Mouse (Mus musculus): ENCODE measurements at regions not wholly inside any gene's neighbourhood (a gene's known extent, or its start where the extent isn't known, plus 50 kb on each side); places are given as distances from the start of the nearest gene placed in this dataset.

DNA sequence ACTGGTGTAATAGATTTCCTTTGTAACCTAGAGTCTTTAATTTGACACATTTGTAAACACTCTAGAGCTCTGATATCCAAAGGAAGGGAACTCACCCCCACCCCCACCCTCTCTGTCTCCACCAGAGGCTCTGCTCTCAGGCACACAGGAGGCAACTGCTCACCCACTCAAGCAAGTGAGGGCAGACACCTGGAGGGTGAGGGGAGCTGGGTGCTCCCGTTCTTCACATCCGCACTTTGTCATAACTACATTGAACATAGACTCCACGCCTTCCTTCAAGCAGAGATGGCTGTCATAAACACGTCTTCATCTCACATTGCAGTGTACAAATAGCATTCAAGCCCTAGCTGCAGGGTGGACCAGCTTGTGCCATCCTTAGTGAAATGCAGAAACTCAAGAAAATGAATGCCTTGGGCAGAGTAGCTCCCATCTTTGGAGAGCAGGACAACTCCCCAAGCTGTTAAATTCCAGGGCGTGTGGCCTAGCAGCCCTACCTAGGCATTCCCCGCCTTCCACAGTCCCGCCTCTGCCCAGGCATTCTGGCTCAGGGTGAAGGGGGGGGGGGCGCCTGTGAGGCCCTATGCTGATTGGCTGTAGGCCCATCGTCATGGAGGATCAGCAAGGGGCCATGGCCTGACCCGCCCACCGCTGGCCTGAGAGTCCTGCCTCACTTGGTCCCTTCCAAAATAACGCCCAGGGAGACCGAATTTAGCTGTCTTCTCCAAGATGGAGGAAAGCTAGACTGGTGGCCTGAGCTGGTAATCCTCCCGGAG is 72.9 kb downstream of the Psmg1 start:
- H3K4me3 ChIP-seq (ENCODE audit: insufficient read depth, low read length), result no peak overlapping the region
- 0 out of 2 replicates have a peak, but pooled peaks cover 1% of the 10 kb centered on the region for H3K4me1 ChIP-seq (ENCODE audit: control insufficient read depth, insufficient read depth, low read length)
- TF ChIP-seq CTCF (IDR thresholded peaks at IDR 0.05; ENCODE audit: extremely low read depth, insufficient read depth, low read length) (no peak), POLR2A (IDR thresholded peaks at IDR 0.05; ENCODE audit: extremely low read depth, insufficient read depth, low read length) (no peak)
- H3K27ac ChIP-seq (ENCODE audit: insufficient read depth, low read length), result no peak overlapping the region

DNA sequence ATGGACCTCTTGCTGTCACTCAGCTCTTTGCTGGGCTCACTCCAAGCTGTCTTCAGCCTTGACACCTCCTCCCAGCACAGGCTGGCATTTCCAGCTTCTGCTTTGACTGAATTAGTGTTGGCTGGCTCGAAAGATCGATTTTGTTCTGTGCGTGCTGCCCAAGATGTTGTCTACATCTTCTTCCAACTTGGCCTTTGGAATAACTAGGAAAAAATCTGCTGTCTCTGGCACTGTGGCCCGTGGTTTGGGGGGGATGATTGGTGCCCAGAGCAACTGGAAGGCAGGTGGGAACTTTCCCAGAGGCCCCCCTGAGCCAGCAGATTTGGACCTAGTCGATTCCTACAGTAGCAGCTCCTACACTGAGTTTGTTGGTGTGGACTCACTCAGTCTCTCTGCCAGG is 76.9 kb downstream of the Psmg1 start:
- TF ChIP-seq CTCF (IDR thresholded peaks at IDR 0.05; ENCODE audit: extremely low read depth, insufficient read depth, low read length) (no peak), POLR2A (IDR thresholded peaks at IDR 0.05; ENCODE audit: extremely low read depth, insufficient read depth, low read length) (no peak)
- H3K27ac ChIP-seq (ENCODE audit: insufficient read depth, low read length), result no peak overlapping the region
- H3K4me1 ChIP-seq (ENCODE audit: control insufficient read depth, insufficient read depth, low read length), result 0 out of 2 replicates have a peak, but pooled peaks cover 1% of the 10 kb centered on the region
- no peak overlapping the region for H3K4me3 ChIP-seq (ENCODE audit: insufficient read depth, low read length)

- no peak overlapping the region for H3K27ac ChIP-seq (ENCODE audit: insufficient read depth, low read length)
- TF ChIP-seq CTCF (IDR thresholded peaks at IDR 0.05; ENCODE audit: extremely low read depth, insufficient read depth, low read length) (no peak), POLR2A (IDR thresholded peaks at IDR 0.05; ENCODE audit: extremely low read depth, insufficient read depth, low read length) (no peak)
- H3K4me1 ChIP-seq (ENCODE audit: control insufficient read depth, insufficient read depth, low read length), result no peaks in the 10 kb centered on the region
- H3K4me3 ChIP-seq (ENCODE audit: insufficient read depth, low read length), result no peak overlapping the region
Measured at GRCm38 (mm10) chr16:95904531-95905165, 86.1 kb downstream of the Psmg1 start.

GRCm38 (mm10) chr16:95903383-95903913 is 87.3 kb downstream of the Psmg1 start:
- TF ChIP-seq CTCF (IDR thresholded peaks at IDR 0.05; ENCODE audit: extremely low read depth, insufficient read depth, low read length), result no peak
- no peak for TF ChIP-seq POLR2A (IDR thresholded peaks at IDR 0.05; ENCODE audit: extremely low read depth, insufficient read depth, low read length)

DNA sequence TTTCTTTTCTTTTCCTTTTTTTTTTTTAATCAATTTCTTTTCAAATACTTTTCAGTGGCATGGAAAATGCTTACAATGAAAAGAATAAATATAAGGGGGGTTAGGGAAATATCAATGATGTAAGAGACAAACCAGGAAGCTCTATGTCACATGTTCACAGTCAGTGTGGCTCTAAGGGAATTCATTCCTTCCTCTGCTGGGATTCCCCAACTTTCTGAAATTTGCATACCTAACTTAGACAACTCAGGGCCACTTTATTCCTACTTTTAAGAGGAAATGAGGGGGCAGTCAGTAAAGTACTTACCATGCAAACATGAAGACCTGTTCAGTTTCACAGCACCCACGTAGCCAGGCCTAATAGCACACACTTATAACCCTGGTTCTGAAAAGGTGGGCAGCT is 88.6 kb downstream of the Psmg1 start:
- Histone ChIP-seq H3K4me1 (ENCODE audit: control insufficient read depth, insufficient read depth, low read length) (0 out of 2 replicates have a peak, but pooled peaks cover 2% of the 10 kb centered on the region), H3K4me3 (ENCODE audit: insufficient read depth, low read length) (no peak overlapping the region), H3K27ac (ENCODE audit: insufficient read depth, low read length) (no peak overlapping the region)
- TF ChIP-seq CTCF (IDR thresholded peaks at IDR 0.05; ENCODE audit: extremely low read depth, insufficient read depth, low read length) (no peak), POLR2A (IDR thresholded peaks at IDR 0.05; ENCODE audit: extremely low read depth, insufficient read depth, low read length) (no peak)

More at GRCm38 (mm10) chr16:95903383-95903913, 87.3 kb downstream of the Psmg1 start:
- H3K4me3 ChIP-seq (ENCODE audit: insufficient read depth, low read length), result no peak overlapping the region
- H3K27ac ChIP-seq (ENCODE audit: insufficient read depth, low read length), result no peak overlapping the region
- no peaks in the 10 kb centered on the region for H3K4me1 ChIP-seq (ENCODE audit: control insufficient read depth, insufficient read depth, low read length)

GRCm38 (mm10) chr16:95901388-95901787 is 89.4 kb downstream of the Psmg1 start:
- TF ChIP-seq POLR2A (IDR thresholded peaks at IDR 0.05; ENCODE audit: extremely low read depth, insufficient read depth, low read length) (no peak), CTCF (IDR thresholded peaks at IDR 0.05; ENCODE audit: extremely low read depth, insufficient read depth, low read length) (no peak)
- H3K4me3 ChIP-seq (ENCODE audit: insufficient read depth, low read length), result no peak overlapping the region
- 0 out of 2 replicates have a peak, but pooled peaks cover 2% of the 10 kb centered on the region for H3K4me1 ChIP-seq (ENCODE audit: control insufficient read depth, insufficient read depth, low read length)
- no peak overlapping the region for H3K27ac ChIP-seq (ENCODE audit: insufficient read depth, low read length)

DNA sequence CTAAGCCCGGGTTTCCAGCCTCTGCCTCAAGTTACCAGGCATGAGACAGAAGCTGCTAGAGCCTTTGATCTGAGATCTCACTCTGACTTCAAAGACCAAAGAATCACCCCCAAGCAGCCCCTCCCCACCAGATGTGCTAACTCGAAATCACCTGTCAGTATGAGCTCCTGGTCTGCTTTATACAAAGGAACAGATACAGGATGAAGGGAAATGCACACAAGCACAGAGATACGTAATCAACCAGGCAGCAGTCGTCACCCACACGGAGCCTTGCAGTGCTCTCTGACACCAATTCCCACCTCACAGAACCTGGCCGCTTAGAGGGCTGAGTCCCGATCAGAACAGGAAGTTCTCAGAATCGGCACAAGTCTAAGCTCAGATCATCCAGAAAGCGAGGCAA is 90.6 kb downstream of the Psmg1 start:
- H3K4me1 ChIP-seq (ENCODE audit: control insufficient read depth, insufficient read depth, low read length), result 0 out of 2 replicates have a peak, but pooled peaks cover 2% of the 10 kb centered on the region
- H3K27ac ChIP-seq (ENCODE audit: insufficient read depth, low read length), result no peak overlapping the region
- TF ChIP-seq POLR2A (IDR thresholded peaks at IDR 0.05; ENCODE audit: extremely low read depth, insufficient read depth, low read length), result no peak
- H3K4me3 ChIP-seq (ENCODE audit: insufficient read depth, low read length), result no peak overlapping the region

- 0 out of 2 replicates have a peak, but pooled peaks cover 2% of the 10 kb centered on the region for H3K4me1 ChIP-seq (ENCODE audit: control insufficient read depth, insufficient read depth, low read length)
- no peak overlapping the region for H3K4me3 ChIP-seq (ENCODE audit: insufficient read depth, low read length)
- no peak for TF ChIP-seq POLR2A (IDR thresholded peaks at IDR 0.05; ENCODE audit: extremely low read depth, insufficient read depth, low read length)
- TF ChIP-seq CTCF (IDR thresholded peaks at IDR 0.05; ENCODE audit: extremely low read depth, insufficient read depth, low read length), result no peak
- no peak overlapping the region for H3K27ac ChIP-seq (ENCODE audit: insufficient read depth, low read length)
Measured at GRCm38 (mm10) chr16:95899672-95900071, 91.1 kb downstream of the Psmg1 start.

DNA sequence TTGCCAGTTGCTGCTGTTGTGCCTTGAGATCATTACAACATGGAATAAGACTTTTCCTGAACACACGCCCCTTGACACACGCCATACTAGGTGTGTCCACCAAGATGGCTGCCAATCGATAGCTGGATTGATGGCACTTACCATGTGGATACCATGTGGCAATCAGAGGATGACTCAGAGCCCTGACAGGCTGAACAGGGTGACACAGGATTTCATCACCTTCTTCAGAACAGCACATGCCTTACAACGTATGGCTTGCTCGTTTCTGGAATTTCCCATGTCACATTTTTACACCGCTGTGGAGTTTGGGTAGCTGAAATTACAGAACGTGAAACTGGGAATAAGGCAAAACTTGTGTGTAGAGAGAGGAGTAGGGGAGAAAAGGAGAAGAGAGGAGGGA is 92.9 kb downstream of the Psmg1 start:
- Histone ChIP-seq H3K4me1 (ENCODE audit: control insufficient read depth, insufficient read depth, low read length) (peaks cover 2% of the 10 kb centered on the region; the same call in 1 of the 2 replicates), H3K27ac (ENCODE audit: insufficient read depth, low read length) (no peak overlapping the region), H3K4me3 (ENCODE audit: insufficient read depth, low read length) (no peak overlapping the region)
- TF ChIP-seq POLR2A (IDR thresholded peaks at IDR 0.05; ENCODE audit: extremely low read depth, insufficient read depth, low read length) (no peak), CTCF (IDR thresholded peaks at IDR 0.05; ENCODE audit: extremely low read depth, insufficient read depth, low read length) (no peak)
